Mouse (Mus musculus) kidney, postnatal 36 days (tissue): Measurements from ENCODE around the gene Ccdc163.
A peak's percentile ranks its signal among the peaks of the same experiment; 100 is the strongest.
"Not testable (repeated sequence)": the region's sequence is repeated elsewhere in the genome, so short reads cannot be mapped to it uniquely, and the experiment has no call there.

Experiments
- DNase-seq, 2 experiments: peaks; one replicate each; pipeline ENCODE4 v3.0.0; 2021 to 2022; ENCODE audit warnings: mixed read lengths in 2 of 2

The Ccdc163 gene

DNA sequence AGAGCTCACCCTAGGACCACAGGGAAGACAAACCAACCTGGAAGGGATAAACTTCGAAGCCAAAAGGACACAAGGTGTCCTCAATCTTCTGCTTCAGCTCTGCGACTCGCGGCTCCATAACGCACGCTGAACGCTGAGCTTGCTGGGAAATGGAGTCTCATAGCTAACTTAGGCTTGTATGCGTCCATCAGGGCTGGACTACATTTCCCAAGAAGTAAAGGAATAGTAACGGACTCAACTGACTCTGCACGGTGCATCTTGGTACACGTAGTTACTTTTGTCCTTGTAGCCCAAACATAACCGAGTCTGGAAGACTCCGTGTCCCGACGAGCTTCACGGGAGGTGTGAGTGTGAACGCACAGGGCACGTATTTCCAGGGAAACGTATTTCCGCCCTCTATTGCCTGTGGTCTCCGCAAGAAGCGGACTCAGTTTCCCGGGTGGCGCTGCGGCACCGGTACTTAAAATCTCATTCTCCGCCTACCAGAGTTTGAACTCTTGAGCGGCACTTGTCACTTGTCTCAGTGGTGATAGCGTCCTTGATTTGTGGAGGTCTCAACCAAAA is at the start of gene Ccdc163, which contains the start of gene Mmachc:
Gene Ccdc163 (plus strand): TSS at position 309 of the 564 bp plus-strand sequence.
Gene Mmachc (minus strand): TSS at position 206 of the 564 bp plus-strand sequence.
- peak; percentile 92 to 98 for DNase-seq

DNA sequence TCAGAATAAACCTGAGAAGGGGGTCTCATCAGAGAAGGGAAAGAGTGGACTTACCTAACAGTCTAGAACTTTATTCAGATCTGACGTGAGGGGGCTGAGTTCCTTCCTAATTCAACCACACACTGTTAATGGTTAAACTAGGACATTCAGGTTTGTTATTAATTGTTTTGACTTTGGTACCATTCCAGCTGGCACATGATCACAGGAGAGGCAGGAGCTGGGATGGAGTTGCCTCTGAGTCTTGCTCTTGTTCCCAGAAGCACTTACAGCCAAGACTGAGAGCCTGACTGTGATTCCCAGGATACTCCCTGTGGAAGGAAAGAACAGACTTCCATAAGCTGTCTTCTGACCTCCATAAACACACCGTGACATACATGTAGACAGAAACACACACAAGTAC is 48.8 kb upstream of the Ccdc163 start:
- DNase-seq = peak; percentile 74 to 92

DNA sequence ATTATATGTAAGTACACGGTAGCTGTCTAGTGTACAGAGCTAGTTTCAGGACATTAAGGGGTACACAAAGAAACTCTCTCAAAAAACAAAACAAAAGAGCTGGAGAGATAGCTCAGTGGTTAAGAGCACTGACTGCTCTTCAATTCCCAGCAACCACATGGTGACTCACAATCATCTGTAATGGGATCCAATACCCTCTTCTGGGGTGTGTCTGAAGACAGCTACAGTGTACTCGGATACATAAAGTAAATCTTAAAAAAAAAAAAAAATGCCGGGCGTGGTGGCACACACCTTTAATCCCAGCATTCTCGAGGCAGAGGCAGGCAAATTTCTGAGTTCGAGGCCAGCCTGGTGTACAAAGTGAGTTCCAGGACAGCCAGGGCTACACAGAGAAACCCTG is 48.4 kb upstream of the Ccdc163 start:
- not testable (repeated sequence) for DNase-seq

DNA sequence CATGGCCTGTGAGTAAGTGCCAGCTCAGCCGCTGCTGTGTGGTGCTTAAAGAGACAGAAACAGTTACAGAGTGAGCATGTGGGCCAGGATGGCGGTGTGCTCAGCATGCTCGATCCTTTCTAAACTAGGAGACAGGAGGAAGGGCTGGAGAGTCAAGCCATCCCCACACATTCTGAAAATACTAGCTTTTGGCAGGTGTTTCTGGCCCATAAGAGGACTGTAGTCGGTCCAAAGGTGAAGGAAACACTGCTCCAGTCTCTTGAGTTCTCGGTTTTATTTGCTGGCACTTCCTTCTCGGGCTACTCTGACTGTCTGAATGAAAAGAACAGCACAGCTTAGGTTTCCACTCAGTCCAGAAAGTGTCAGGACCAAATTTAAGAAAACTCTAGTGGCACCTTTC is 47.5 kb upstream of the Ccdc163 start:
- peak; percentile 46 to 68 for DNase-seq

DNA sequence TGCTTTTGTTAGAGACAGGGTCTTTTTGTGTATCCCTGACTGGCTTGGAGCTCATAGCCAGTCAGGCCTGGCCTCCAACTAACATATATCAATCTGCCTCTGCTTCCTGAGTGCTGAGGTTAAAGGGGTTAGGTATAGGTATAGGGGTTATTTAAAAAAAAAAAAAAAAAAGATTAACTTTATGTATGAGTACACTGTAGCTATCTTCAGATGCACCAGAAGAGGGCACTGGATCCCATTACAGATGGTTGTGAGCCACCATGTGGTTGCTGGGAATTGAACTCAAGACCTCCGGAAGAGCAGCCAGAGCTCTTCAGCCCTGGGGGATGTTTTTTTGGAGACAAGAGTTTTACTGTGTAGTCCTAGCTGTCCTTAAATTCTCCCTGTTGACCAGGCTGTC is 46.3 kb upstream of the Ccdc163 start:
- no peak for DNase-seq

DNA sequence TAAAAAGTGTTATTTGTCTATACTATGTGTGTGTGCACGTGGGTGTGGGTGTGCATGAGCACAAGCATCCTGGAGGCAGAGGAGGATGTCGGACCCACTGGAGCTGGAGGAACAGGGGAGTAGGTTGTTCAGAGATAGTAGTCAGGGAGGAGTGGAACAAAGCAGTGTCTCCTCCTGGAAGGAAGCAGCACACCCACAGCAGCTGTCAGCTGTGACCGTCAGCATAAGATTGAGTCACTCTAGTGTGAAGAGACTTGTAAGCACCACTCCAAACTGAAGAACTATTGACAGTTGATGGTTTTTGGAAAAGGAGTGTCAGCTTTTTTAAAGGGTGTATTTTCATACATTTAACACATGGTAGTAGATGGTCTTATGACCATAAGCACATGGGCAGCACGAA is 41.7 kb upstream of the Ccdc163 start:
- no peak for DNase-seq

DNA sequence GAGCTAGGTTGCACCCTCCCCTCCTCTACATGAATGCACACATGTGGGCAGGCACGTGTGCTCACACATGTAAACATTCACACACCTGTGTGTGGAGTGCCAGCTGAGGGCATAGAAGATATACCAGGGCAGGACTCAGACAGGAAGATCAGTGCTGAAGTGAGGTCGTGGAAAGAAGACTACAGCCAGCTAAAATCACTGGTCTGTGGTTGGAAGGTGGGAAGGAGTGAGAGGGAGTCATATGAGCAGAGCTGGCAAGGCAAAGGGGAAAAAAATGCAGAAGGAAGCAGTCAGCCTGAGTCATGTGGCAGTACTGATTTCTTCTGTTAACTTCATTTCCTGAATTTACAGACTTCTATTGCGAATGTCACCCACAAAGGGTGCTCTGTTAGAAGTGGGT is 40.2 kb upstream of the Ccdc163 start:
- peak in 1 of 2 experiments; percentile 62 for DNase-seq

DNA sequence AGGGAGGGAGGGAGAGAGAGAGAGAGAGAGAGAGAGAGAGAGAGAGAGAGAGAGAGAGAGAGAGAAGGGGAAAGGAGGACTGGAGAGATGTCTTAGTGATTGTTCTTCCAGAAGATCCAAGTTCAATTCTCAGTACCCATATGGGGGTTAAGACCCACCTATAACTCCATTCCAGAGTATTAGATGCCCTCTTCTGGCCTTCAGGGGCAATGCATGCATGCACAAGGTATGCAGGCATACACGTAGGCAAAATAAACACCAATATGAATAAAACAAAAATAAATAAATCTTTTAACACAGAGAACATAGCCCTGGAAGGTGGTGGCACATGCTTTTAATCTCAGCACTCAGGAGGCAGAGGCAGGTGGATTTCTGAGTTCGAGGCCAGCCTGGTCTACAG is 39.0 kb upstream of the Ccdc163 start:
- DNase-seq = peak; percentile 59 to 65

DNA sequence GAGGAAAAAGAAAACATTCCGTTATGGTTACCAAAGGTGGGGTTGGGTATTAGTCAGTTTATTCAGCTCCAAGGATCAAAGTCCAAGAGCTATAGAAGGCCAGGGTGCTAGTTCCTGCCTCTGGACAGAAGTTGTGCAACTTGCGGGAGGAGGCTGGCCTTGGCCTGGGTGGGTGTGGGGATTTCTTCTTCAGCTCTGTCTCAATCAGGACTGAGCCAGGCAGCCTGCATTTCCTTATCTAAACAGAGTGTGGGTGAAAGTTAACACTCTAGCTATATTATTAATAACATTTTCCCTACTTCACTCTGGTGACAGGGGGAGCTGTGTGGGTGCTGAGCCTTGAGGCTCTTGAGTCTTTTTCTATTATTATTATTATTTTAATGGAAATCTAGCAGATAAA is 35.5 kb upstream of the Ccdc163 start:
- DNase-seq = peak; percentile 42 to 72

DNA sequence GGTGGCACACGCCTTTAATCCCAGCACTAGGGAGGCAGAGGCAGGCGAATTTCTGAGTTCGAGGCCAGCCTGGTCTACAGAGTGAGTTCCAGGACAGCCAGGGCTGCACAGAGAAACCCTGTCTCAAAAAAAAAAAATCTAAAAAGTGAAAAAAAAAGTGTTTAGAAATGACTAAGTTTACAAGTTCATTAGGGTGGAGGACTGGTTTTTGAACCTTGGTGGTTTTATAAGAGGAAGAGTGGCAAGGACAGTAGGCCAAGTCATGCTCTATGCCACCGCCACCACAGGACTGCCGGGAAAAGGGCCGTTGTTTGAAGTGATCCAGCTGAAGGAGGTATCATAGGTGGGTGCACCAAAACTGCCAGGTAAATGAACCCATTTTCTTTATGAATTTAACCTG is 33.5 kb upstream of the Ccdc163 start:
- not testable (repeated sequence) for DNase-seq

DNA sequence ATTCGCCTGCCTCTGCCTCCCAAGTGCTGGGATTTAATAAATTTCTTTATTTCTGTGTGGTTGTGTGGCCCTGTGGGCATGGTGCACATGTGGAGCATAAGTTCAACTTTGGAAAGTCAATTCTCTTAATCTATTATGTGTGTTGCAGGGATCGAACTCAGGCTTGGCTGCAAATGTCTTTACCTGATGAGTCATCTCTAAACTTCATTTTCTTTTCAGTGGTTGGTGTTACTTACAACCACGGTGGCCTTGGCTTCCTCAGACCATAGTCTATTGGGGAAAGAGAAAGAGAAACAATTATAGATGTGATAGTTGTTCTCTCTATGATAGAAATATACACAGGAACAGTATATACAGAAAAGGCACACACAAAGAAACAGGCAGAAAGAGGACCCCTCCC is 32.3 kb upstream of the Ccdc163 start:
- DNase-seq = no peak

DNA sequence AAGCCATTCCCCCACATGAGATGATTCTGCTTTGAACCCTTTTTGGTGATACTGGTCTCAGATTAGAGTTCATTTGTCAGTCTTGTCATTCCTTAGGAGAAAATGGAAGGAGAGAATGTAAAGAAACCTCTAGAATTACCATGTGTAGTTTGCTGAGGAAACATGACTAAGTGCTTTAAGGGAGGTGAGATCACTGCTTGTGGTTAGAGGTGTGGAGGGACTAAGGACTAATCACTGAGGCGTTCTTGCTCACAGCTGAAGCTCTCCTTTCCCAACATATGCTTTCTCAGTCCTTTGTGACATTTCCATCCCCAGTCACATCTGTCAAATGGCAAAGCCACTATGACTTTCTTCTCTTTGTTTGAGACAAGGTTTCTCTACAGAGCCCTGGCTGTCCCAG is 30.5 kb upstream of the Ccdc163 start:
- DNase-seq = no peak

DNA sequence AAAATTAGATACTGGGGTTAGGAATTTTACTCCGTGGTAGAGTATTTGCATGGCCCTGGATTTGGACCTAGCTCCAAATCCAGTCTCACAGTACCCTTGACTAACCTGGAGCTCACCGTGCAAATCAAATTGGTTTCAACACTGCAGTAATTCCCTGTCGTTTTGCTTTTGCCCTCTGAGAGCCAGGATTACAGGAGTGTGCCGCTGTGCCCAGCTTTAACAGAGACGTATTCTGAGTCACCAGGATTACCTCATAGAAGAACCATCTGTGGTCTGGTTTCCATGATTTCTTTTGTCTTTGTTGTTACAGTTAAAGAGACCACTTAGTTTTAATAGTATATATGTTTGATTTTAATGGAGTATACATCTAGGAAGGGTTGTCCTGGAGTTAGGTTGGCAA is 29.2 kb upstream of the Ccdc163 start:
- no peak for DNase-seq

DNA sequence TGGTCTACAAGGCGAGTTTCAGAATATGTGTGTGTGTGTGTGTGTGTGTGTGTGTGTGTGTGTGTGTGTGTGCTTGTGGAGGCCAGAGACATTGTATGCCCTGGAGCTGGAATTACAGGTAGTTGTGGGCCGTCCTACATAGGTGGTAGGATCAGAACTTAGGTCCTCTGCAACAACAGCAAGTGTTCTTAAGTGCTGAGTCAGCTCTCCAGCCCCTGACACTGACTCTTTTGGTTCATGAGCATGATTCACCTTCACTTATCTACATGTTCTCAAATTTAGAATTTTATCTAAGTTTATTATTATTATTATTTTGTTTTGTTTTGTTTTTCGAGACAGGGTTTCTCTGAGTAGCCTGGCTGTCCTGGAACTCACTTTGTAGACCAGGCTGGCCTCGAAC is 27.8 kb upstream of the Ccdc163 start:
- not testable (repeated sequence) for DNase-seq

DNA sequence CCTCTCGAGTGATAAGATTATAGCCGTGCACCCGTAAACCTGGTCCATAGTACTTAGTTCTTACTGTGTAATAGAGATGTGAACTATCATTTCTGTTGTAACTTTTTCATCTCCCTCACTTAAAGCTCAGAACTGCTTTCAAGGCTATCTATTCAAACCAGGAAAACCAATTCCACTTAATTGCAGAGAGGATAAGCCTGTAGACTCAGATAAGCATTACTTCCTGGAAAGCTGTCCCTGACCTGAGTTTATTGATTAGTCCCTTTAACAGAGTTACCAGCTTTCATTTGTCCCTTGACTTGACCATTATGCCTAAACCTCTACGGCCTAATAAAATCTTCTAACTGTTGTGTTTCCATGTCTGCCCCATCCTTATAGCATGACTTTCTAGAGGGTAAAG is 24.4 kb upstream of the Ccdc163 start:
- no peak for DNase-seq

DNA sequence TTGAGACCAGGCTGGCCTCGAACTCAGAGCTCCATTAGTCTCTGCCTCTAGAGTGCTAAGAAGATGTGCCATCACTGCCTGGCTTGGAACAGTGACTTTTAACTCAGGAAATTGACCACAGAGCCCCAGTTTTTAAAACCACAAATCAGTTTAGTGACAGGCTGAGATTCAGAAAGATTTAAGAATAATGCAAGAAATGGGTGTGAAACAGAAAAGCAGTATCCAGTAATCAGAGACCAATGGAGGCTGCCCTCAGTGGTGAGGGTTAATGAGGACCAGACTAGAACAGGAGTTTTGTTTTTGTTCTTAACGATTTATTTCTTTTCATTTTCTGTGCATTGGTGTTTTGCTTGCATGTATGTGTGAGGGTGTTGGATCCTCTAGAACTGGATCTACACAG is 23.6 kb upstream of the Ccdc163 start:
- DNase-seq = no peak

DNA sequence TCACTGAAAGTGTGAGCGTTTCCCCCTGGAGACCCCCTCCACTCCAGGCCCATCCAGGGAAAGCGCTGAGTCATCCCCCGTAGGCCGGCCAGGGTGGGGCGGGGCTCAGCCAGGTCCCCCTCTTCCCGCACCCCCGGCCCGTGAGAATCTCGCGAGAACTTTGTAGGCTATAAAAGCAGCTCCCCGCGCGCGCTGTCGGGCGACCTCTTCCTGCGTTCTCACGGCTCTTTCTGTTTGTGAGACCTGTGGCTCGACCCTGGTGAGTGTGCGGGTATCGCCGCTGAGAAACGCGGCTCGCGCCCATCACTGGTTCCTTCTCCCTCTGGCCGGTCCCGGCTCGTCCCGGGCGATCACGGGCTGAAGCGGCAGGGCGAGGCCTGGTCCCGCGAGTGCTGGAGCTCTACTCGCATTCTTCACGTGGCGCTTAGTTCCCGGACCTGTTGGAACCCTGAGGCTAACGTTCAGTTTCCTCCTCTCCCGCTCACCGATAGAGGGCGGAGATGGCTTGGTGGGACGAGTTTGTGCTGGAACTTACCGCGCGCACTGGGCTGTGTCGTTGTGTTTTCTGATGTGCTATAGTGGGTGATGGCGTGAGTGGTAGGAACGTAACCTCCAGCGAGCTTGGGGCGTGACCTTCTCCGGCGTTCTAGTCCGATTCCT is 22.8 kb upstream of the Ccdc163 start, which contains the start of gene Prdx1:
Gene Prdx1 (plus strand): TSS at position 143 of the 660 bp plus-strand sequence.
- DNase-seq = peak; percentile 93 to 97

DNA sequence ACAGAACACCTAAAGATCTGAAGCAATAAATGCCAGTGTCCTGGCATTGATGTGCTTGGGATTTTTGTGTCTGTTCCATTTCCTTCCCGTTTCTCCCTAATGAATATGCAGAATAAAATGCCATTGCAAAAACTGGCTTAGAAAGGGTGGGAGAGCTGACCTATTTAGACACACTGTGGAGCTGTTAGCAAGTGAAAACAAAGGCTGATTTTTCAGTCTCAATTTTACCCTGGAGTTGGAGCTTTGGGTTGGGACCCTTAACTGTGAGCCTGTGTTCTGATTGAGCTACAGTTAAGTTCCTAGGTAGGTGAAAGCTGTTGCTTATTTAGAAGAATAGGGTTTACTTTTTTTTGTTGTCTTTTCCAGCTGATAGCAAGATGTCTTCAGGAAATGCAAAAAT is 21.3 kb upstream of the Ccdc163 start:
- no peak for DNase-seq

DNA sequence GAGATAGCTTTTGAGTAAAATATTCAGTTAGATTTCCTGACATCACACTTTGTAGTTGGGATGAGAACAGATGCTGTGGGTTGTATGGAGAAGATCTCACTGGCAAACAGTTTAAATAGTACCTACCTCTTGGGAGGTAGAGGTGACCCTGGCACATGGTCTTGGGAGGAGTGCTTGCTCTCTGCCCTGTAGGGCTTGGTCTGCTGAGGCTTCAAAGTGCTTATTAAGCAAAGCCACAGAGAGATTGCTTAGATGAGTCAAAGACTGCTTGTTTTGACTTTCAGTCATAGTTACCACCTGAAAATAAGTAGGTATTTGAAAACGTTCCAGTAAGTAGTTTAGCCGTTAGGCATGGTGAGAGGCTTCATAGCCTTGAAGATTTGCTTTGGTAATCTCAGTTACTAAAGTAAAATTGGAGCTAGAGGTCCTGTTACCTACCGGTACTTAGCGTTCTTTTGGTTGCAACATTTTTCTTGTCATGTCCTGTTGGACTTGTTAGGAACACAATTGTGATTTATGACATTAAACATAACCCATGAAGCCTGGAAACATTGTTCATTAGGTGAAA is 18.9 kb upstream of the Ccdc163 start:
- peak; percentile 55 to 78 for DNase-seq

DNA sequence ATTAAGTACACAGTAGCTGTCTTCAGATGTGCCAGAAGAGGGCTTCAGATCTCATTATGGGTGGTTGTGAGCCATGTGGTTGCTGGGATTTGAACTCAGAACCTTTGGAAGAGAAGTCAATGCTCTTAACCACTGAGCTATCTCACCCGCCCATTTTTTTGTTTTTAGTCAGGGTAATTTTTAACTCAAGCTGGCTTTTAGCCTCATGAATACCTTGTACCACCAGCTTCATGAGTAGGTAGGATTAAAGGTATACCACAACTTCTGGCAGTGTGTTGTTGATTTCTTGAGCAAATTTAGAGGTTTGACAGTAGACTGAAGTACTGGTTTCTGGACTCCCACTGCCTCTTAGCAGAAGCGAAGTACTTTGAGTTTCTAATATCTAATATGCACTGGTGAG is 16.2 kb upstream of the Ccdc163 start:
- no peak for DNase-seq

DNA sequence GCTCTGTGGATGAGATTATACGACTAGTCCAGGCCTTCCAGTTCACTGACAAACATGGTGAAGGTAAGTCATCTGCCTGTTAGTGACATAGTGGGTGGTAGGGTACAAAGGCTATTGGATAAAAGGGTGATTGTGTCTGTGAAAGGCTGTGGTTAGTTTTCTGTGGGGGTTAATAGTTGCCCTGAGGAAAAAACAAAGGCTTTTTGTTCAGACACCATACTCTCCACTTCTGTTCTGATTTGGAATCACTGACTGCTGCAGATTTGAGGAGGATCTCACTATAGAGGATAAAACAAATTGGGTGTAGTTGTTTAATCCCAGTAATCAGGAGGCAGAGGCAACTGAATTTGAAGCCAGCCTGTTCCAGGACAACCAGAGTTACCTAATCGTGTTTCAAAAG is 14.5 kb upstream of the Ccdc163 start:
- DNase-seq = no peak

DNA sequence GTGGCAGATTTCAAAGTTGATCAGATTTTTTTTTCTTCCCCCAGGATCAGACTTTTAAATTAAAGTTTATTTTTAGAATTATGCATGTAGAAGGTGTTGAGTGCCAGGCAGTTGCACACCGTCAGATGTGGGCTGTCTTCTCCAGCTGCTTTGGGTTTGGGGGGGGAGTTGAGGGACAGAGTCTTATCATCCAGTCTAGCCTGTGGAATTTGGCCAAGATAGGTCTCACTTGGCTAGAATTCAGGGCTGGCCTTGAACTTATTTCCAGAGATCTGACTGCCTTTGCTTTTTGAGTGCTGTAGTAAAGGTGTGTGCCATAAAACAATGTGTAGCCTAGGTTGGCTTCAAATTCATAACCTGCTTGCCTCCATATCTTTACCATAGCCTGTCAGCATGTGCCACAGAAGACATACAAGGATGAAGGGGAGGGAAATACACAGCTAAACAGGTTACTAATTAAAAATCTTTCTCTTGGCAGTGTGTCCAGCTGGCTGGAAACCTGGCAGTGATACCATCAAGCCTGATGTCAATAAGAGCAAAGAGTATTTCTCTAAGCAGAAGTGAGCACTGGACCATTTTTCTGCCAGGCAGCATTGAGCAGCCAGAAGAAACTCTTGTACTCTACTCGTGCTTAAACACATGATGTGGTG is 9.5 kb upstream of the Ccdc163 start:
- peak; percentile 58 to 81 for DNase-seq

DNA sequence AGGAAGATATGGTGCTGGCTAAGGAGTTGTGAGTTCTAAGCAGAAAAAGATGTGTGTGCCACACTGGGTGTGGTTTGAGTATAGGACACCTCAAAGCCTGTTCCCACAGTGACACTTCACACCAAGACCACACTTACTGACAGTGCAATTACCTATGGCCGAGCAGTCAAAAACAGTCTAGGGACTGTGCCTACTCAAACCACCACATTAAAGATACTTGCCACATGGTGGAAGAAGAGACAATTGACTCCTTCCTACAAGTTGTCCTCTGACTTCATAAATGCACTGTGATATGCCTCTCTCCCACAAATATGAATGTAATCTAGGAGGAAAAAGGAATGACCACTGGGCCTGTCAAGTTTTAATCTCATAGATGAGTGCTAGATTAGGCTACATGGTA is 7.3 kb upstream of the Ccdc163 start:
- no peak for DNase-seq

DNA sequence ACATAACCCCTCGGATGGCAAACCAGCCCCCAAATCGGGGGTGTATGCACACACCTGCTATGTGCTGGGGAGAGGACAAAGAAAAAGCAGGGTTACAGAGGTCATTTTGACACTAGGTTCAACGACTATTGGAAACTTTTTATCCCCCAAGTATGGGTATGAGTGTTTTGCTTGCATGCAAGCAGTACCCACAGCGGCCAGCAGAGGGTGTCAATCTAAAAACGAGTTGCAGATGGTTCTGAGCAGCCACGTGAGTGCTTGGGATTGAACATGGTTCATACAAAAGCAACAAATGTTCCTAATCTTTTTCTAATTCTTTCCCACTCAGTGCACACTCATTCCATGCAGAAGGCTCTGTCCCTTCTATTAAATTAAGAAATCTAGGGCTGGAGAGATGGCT is 4.5 kb upstream of the Ccdc163 start:
- DNase-seq = peak; percentile 70 to 91
